Mouse (Mus musculus) forebrain, embryonic 14.5 days (tissue): Measurements from ENCODE around the gene Mrpl53. TPM values are rescaled to one million over a fixed set of nuclear protein-coding genes. Genes with fewer than 3 reads are reported as not detected.

Experiments used
- ATAC-seq: fragments of 200-750 bp; cut with Nextera tagmentation; 2 replicates; pipeline ENCODE4 v1.8.0; 2017; ENCODE audit warnings: mild to moderate bottlenecking, moderate library complexity
- DNase-seq: peaks from one replicate; pipeline ENCODE4 v3.0.0-alpha.2; 2015; ENCODE audit warnings: low spot score
- H3K27ac ChIP-seq: fragments of 300-500 bp; sonication (generic); 2 replicates; pipeline ENCODE4 v1.5.1; 2014; ENCODE audit warnings: low read depth, mild to moderate bottlenecking, control low read depth, low read length, moderate library complexity
- H3K27me3 ChIP-seq: fragments of 300-500 bp; sonication (generic); replicated peaks from 2 replicates; pipeline ENCODE4 v1.6.1; 2014; ENCODE audit warnings: low read length, control low read depth, mixed read lengths; ENCODE audit not compliant: control insufficient read depth, insufficient read depth
- H3K36me3 ChIP-seq: fragments of 300-500 bp; sonication (generic); 2 replicates; pipeline ENCODE4 v1.6.1; 2014; ENCODE audit warnings: low read length, control low read depth; ENCODE audit not compliant: control insufficient read depth, insufficient read depth
- H3K4me1 ChIP-seq: fragments of 300-500 bp; sonication (generic); 2 replicates; pipeline ENCODE4 v1.6.1; 2014; ENCODE audit warnings: antibody characterized with exemption, low read length, control low read depth; ENCODE audit not compliant: control insufficient read depth, insufficient read depth
- H3K4me2 ChIP-seq: fragments of 300-500 bp; sonication (generic); 2 replicates; pipeline ENCODE4 v1.6.1; 2014; ENCODE audit warnings: mild to moderate bottlenecking, control low read depth, low read length
- H3K4me3 ChIP-seq: fragments of 300-500 bp; sonication (generic); 2 replicates; pipeline ENCODE4 v1.5.1; 2014; ENCODE audit warnings: low read depth, low read length, control low read depth
- H3K9ac ChIP-seq: fragments of 300-500 bp; sonication (generic); 2 replicates; pipeline ENCODE4 v1.6.1; 2014; ENCODE audit warnings: mild to moderate bottlenecking, low read length, control low read depth, moderate library complexity
- H3K9me3 ChIP-seq: fragments of 300-500 bp; sonication (generic); replicated peaks from 2 replicates; pipeline ENCODE4 v1.6.1; 2016; ENCODE audit warnings: low read length, control low read depth, mixed read lengths; ENCODE audit not compliant: control insufficient read depth
- WGBS: fragments of 180-500 bp; shearing (Covaris S2); extraction: QIAGEN DNeasy Blood & Tissue Kit; methylation state at CpG from one replicate; pipeline ENCODE4 v1.1.7; 2014; 5-methylcytosine and 5-hydroxymethylcytosine counted together
- polyA plus RNA-seq: library from polyadenylated mRNA; unstranded; fragments of >200 nt; fragmentation: Nextera tagmentation; extraction: Ambion mirVana; gene quantifications from 2 replicates; pipeline ENCODE4 v1.2.1, GENCODE M21; 2014

The Mrpl53 gene
- polyA plus RNA-seq = 128 and 154 TPM in 2 replicates

GRCm38 (mm10) chr6:83108762-83109668 lies at the start of gene Mrpl53:
Gene Mrpl53 (plus strand): TSS chr6:83109040.
- Histone ChIP-seq H3K4me1 (peaks cover 8% of the 10 kb centered on the region), H3K4me3 (peak within 1 kb of the TSS; percentile 94), H3K9me3 (no peaks in the 10 kb centered on the region), H3K27ac (peak within 1 kb of the TSS; percentile 74), H3K36me3 (0 out of 2 replicates have a peak, but pooled peaks cover 5% of the 10 kb centered on the region), H3K4me2 (peak within 1 kb of the TSS; percentile 93), H3K27me3 (no peaks in the 10 kb centered on the region), H3K9ac (peak within 1 kb of the TSS; percentile 93)
- DNase-seq (peak; percentile 82), ATAC-seq (peak; percentile 83)
- under 1% methylated on average over 76 of the region's 76 CpGs for WGBS

GRCm38 (mm10) chr6:83065995-83066394 lies 42.8 kb upstream of the Mrpl53 start:
- ATAC-seq = no peak
- no peaks in the 10 kb centered on the region for H3K9me3 ChIP-seq

GRCm38 (mm10) chr6:83066441-83066840 lies 42.4 kb upstream of the Mrpl53 start:
- no peaks in the 10 kb centered on the region for H3K36me3 ChIP-seq
- H3K9me3 ChIP-seq = no peaks in the 10 kb centered on the region
- 30% methylated on average over 6 of the region's 6 CpGs for WGBS
- no peak overlapping the region for H3K4me2 ChIP-seq
- H3K27me3 ChIP-seq = peaks cover 85% of the 10 kb centered on the region
- no peak overlapping the region for H3K27ac ChIP-seq
- ATAC-seq (no peak), DNase-seq (no peak)
- H3K4me3 ChIP-seq = no peak overlapping the region
- H3K4me1 ChIP-seq = no peaks in the 10 kb centered on the region; the same call in 1 of the 2 replicates
- no peak overlapping the region for H3K9ac ChIP-seq

More at GRCm38 (mm10) chr6:83065995-83066394, 42.8 kb upstream of the Mrpl53 start:
- H3K27me3 ChIP-seq = peaks cover 80% of the 10 kb centered on the region
- DNase-seq = no peak
- H3K4me3 ChIP-seq = no peak overlapping the region
- 33% methylated on average over 8 of the region's 8 CpGs for WGBS
- no peaks in the 10 kb centered on the region; the same call in 1 of the 2 replicates for H3K4me1 ChIP-seq
- no peak overlapping the region for H3K9ac ChIP-seq
- H3K36me3 ChIP-seq = no peaks in the 10 kb centered on the region
- H3K27ac ChIP-seq = no peak overlapping the region
- no peak overlapping the region for H3K4me2 ChIP-seq

- Histone ChIP-seq H3K9me3 (no peaks in the 10 kb centered on the region), H3K4me2 (no peak overlapping the region), H3K4me3 (peak overlapping the region; percentile 10; the same call in 1 of the 2 replicates), H3K4me1 (no peaks in the 10 kb centered on the region; the same call in 1 of the 2 replicates), H3K27ac (no peak overlapping the region), H3K36me3 (no peaks in the 10 kb centered on the region), H3K9ac (no peak overlapping the region), H3K27me3 (peaks cover 93% of the 10 kb centered on the region)
- 6% methylated on average over 8 of the region's 8 CpGs for WGBS
- ATAC-seq (no peak), DNase-seq (no peak)
These were observed 40.6 kb upstream of the Mrpl53 start for GRCm38 (mm10) chr6:83068221-83068620.

GRCm38 (mm10) chr6:83068706-83069487 lies 39.9 kb upstream of the Mrpl53 start:
- ATAC-seq = no peak
- no peak overlapping the region for H3K27ac ChIP-seq
- under 1% methylated on average over 71 of the region's 81 CpGs for WGBS
- no peaks in the 10 kb centered on the region for H3K9me3 ChIP-seq
- H3K4me2 ChIP-seq = 0 out of 2 replicates have a peak overlapping the region, but pooled peaks have one; percentile 18
- peak overlapping the region; percentile 10; the same call in 1 of the 2 replicates for H3K4me3 ChIP-seq
- no peaks in the 10 kb centered on the region for H3K36me3 ChIP-seq
- H3K27me3 ChIP-seq = peaks cover 94% of the 10 kb centered on the region
- no peaks in the 10 kb centered on the region; the same call in 1 of the 2 replicates for H3K4me1 ChIP-seq
- H3K9ac ChIP-seq = no peak overlapping the region
- no peak for DNase-seq

- 0 out of 2 replicates have a peak overlapping the region, but pooled peaks have one; percentile 9 for H3K4me3 ChIP-seq
- no peaks in the 10 kb centered on the region for H3K36me3 ChIP-seq
- no peaks in the 10 kb centered on the region for H3K9me3 ChIP-seq
- no peak overlapping the region for H3K9ac ChIP-seq
- no peaks in the 10 kb centered on the region; the same call in 1 of the 2 replicates for H3K4me1 ChIP-seq
- ATAC-seq = 0 out of 2 replicates have a peak, but pooled peaks have one; percentile 16
- WGBS = 1% methylated on average over 51 of the region's 69 CpGs
- H3K27ac ChIP-seq = no peak overlapping the region
- peaks cover 91% of the 10 kb centered on the region for H3K27me3 ChIP-seq
- H3K4me2 ChIP-seq = 0 out of 2 replicates have a peak overlapping the region, but pooled peaks have one; percentile 16
- DNase-seq = no peak
These were observed 39.2 kb upstream of the Mrpl53 start for GRCm38 (mm10) chr6:83069488-83070246.

GRCm38 (mm10) chr6:83070247-83070310 lies 38.8 kb upstream of the Mrpl53 start, which contains the start of gene Tlx2:
Gene Tlx2 (minus strand): TSS chr6:83070293.
- 0% methylated on average over 10 of the region's 10 CpGs for WGBS

More at GRCm38 (mm10) chr6:83070247-83070310, 38.8 kb upstream of the Mrpl53 start, which contains the start of gene Tlx2:
- H3K4me2 ChIP-seq = 0 out of 2 replicates have a peak within 1 kb of the TSS, but pooled peaks have one; percentile 16
- ATAC-seq (no peak), DNase-seq (no peak)
- no peaks in the 10 kb centered on the region; the same call in 1 of the 2 replicates for H3K4me1 ChIP-seq
- H3K4me3 ChIP-seq = 0 out of 2 replicates have a peak within 1 kb of the TSS, but pooled peaks have one; percentile 9
- peaks cover 90% of the 10 kb centered on the region for H3K27me3 ChIP-seq
- no peaks in the 10 kb centered on the region for H3K9me3 ChIP-seq
- no peak within 1 kb of the TSS for H3K9ac ChIP-seq
- no peak within 1 kb of the TSS for H3K27ac ChIP-seq
- no peaks in the 10 kb centered on the region for H3K36me3 ChIP-seq
